In genomic region chr6:125573189-125573928, GRCm38 (mm10) we compare ENCODE assay signal across 8 mouse cellular contexts. TPM values are rescaled to one million over a fixed set of nuclear protein-coding genes. Genes with fewer than 3 reads are reported as not detected.
A peak's percentile ranks its signal among the peaks of the same experiment; 100 is the strongest.
DNase-seq lines count a peak whose midpoint lies in the region; ATAC-seq and TF ChIP-seq lines count a peak whose summit lies in the region.

No protein-coding gene starts in this region.

- H3K27me3 ChIP-seq in Patski: no peaks in the 10 kb centered on the region
- H3K27me3 ChIP-seq in hindbrain, embryonic 15.5 days: no peaks in the 10 kb centered on the region

- TF ChIP-seq CTCF in Patski (IDR thresholded peaks at IDR 0.05): no peak
- TF ChIP-seq CTCF in gastrocnemius, adult 2 months (IDR thresholded peaks at IDR 0.05): no peak

- POLR2A ChIA-PET in Patski (lab: Charles Lee): no interaction called here

- in situ Hi-C loops in Patski (cut with MboI; ENCODE audit: low pct_unique_long_range_greater_than_20kb): no loop called here

- H3K4me2 ChIP-seq in hindbrain, embryonic 15.5 days: peak overlapping the region; percentile 51

- H3K27ac ChIP-seq in gastrocnemius, adult 2 months: peak overlapping the region; percentile 83
- H3K27ac ChIP-seq in hindbrain, embryonic 15.5 days (replicated peaks): peak overlapping the region; percentile 75
- H3K27ac ChIP-seq in macrophage: peak overlapping the region; percentile 82

- no peaks in the 10 kb centered on the region for H3K79me2 ChIP-seq in macrophage (ENCODE audit: inconsistent target)

- WGBS in hindbrain, embryonic 15.5 days: 3% methylated on average over 14 of the region's 14 CpGs
- 6% methylated on average over 14 of the region's 14 CpGs for WGBS in macrophage (ENCODE audit: missing documents)

- no peaks in the 10 kb centered on the region for H3K9me3 ChIP-seq in hindbrain, embryonic 15.5 days

- DNase-seq in Patski (ENCODE audit: low read depth, low spot score): no peak
- DNase-seq in embryo, embryonic 10 days (ENCODE audit: low spot score): peak; percentile 93
- DNase-seq in gastrocnemius, adult 2 months: peak; percentile 81
- peak; percentile 15 to 28 for DNase-seq in left cerebral cortex, adult 18-20 months (ENCODE audit: low spot score in 2 of 2)
- peak; percentile 55 for DNase-seq in right cerebral cortex, adult 18-20 months
- DNase-seq in urinary bladder, adult 2 months (ENCODE audit: low spot score): peak; percentile 47

- H3K4me3 ChIP-seq in gastrocnemius, adult 2 months: peak overlapping the region; percentile 67
- H3K4me3 ChIP-seq in hindbrain, embryonic 15.5 days: peak overlapping the region; percentile 21
- peak overlapping the region; percentile 21 for H3K4me3 ChIP-seq in macrophage (ENCODE audit: inconsistent target)

- H3K9ac ChIP-seq in hindbrain, embryonic 15.5 days: no peak overlapping the region

- intact Hi-C loops in gastrocnemius, adult 2 months (cut with DNase I): no loop called here

- H3K4me1 ChIP-seq in hindbrain, embryonic 15.5 days (replicated peaks): peaks cover 20% of the 10 kb centered on the region

- ATAC-seq in Patski: peak; percentile 53
- peak; percentile 86 for ATAC-seq in hindbrain, embryonic 15.5 days (ENCODE audit: low FRiP score, low read depth)

- CTCF ChIA-PET in Patski (lab: Charles Lee): no interaction called here

- no peaks in the 10 kb centered on the region for H3K36me3 ChIP-seq in hindbrain, embryonic 15.5 days
- 0 out of 2 replicates have a peak, but pooled peaks cover 6% of the 10 kb centered on the region for H3K36me3 ChIP-seq in macrophage (ENCODE audit: inconsistent target)

RNA-seq across cellular contexts. Expression of gene Vwf, which starts 26.8 kb away (rescaled TPM):
- polyA plus RNA-seq in Patski (2021): 0.15 TPM
- total RNA-seq in gastrocnemius, adult 2 months (2021): 10 to 100 TPM; 12.5 to 15.3 TPM
- 10.2 and 10.8 TPM in 2 replicates for polyA plus RNA-seq in hindbrain, embryonic 15.5 days (2015; fragmentation: Nextera tagmentation; extraction: Ambion mirVana)
- 10 to 100 TPM; 14.8 to 24.1 TPM for total RNA-seq in left cerebral cortex, adult 18-20 months (2021)
- total RNA-seq in macrophage (2018; cell fraction: chromatin; rRNA removed): 100 to 1,000 TPM in 17 of 26 experiments, 10 to 100 TPM in 9; 31.9 to 305 (median 136) TPM
- total RNA-seq in macrophage (2018; cell fraction: cytosol; rRNA removed): 10 to 100 TPM in 22 of 26 experiments, 1 to 10 TPM in 4; 5.7 to 59.9 (median 19.9) TPM
- 100 to 1,000 TPM in 11 of 26 experiments, 10 to 100 TPM in 15; 19.3 to 220 (median 94.7) TPM for total RNA-seq in macrophage (2018; cell fraction: nucleus; rRNA removed)
- 12.6 to 39.2 TPM (median 15.9 TPM) in 3 replicates for polyA plus RNA-seq in macrophage (2018)
- polyA plus RNA-seq in urinary bladder, adult 2 months (2012; rRNA removed): 37.8 and 57.5 TPM in 2 replicates
